Mouse (Mus musculus): ENCODE data around the gene Six2. TPM values are rescaled to one million over a fixed set of nuclear protein-coding genes. Genes with fewer than 3 reads are reported as not detected.

Six2 gene
- polyA plus RNA-seq, 1 experiment from 2014 or later = not detected

DNA sequence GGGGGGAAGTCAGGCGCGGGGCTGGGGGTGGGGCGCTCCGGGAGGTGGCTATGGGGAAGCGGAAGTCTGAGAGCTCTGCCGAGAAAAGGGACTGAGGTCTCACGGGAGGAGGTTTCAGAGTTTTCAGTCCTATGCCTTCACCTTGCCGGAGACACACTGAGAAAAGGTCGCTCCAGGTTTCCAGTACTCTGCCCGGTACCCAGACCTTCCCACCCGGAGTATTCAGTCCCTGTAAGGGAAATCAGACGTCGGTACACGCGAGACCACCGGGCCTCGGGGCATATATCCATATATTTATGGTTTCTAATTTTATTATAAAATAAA is 4.1 kb downstream of the Six2 start:
- Histone ChIP-seq H3K4me3 (ENCODE audit: low read depth, low read length) (no peak overlapping the region), H3K36me3 (replicated peaks; ENCODE audit: insufficient read depth, low read length) (no peaks in the 10 kb centered on the region), H3K9me3 (ENCODE audit: low read length) (no peaks in the 10 kb centered on the region), H3K4me2 (ENCODE audit: low read depth, low read length) (peak overlapping the region; percentile 19; the same call in 1 of the 2 replicates), H3K27me3 (ENCODE audit: insufficient read depth, low read length) (peaks cover 97% of the 10 kb centered on the region), H3K27ac (ENCODE audit: low read depth) (no peak overlapping the region), H3K9ac (replicated peaks) (no peak overlapping the region), H3K4me1 (ENCODE audit: insufficient read depth) (peaks cover 16% of the 10 kb centered on the region; the same call in 1 of the 2 replicates)
- TF ChIP-seq CTCF (IDR thresholded peaks at IDR 0.05; ENCODE audit: low read depth) (no peak), EP300 (IDR thresholded peaks at IDR 0.05; ENCODE audit: low read depth) (no peak)
- WGBS (ENCODE audit: insufficient replicate concordance) = under 1% methylated on average over 17 of the region's 17 CpGs
- DNase-seq = no peak
- no peak for ATAC-seq

DNA sequence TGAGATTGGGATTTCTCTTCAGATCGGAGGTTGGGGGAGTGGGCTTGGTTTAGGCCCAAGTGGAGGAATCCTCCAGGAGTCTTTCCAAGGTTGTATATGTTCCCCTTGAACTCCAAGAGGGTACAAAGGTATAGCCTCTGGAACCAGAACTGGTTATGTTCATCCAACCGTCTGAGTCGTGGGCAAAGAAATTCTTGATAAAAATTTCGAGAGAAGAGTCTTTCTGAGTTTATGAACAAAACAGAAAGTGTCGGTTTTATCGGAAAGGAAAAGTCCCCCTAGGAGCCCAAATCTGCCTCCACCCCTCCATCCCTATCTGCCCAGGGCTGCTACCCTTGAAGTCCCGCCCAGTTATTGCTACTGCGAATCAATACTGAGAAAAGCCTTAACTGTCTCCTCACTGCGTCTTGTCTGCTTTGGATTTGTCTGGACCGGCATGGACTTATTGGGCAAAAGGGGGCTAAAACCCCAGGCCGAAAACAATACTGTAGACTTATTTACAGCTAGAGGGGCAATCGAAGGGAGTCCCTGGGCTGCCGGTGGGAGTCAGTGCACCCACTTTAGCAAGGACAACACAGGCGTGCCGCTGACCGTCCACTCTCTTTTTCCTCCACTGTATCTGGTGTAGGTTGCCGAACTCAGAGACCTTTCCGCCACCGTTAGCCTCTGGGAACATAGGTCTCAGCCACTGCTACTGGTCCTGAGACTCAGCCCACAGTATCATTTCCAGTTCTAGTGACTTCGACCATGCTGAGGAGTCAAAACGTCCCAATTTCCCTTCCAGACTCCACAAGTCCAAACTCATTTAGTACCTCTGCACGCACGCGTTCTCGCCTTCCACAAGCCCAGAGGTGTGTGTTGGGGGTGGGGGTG is 4.7 kb downstream of the Six2 start:
- no peak for DNase-seq
- WGBS (ENCODE audit: insufficient replicate concordance) = 5% methylated on average over 25 of the region's 25 CpGs
- no peak for TF ChIP-seq CTCF (IDR thresholded peaks at IDR 0.05; ENCODE audit: low read depth)
- no peak for TF ChIP-seq EP300 (IDR thresholded peaks at IDR 0.05; ENCODE audit: low read depth)
- H3K4me3 ChIP-seq (ENCODE audit: low read depth, low read length) = no peak overlapping the region
- H3K4me2 ChIP-seq (ENCODE audit: low read depth, low read length) = 0 out of 2 replicates have a peak overlapping the region, but pooled peaks have one; percentile 19
- no peak for ATAC-seq
- peaks cover 10% of the 10 kb centered on the region; the same call in 1 of the 2 replicates for H3K4me1 ChIP-seq (ENCODE audit: insufficient read depth)
- no peaks in the 10 kb centered on the region for H3K9me3 ChIP-seq (ENCODE audit: low read length)
- peaks cover 97% of the 10 kb centered on the region for H3K27me3 ChIP-seq (ENCODE audit: insufficient read depth, low read length)
- H3K9ac ChIP-seq (replicated peaks) = no peak overlapping the region
- no peak overlapping the region for H3K27ac ChIP-seq (ENCODE audit: low read depth)
- no peaks in the 10 kb centered on the region for H3K36me3 ChIP-seq (replicated peaks; ENCODE audit: insufficient read depth, low read length)

DNA sequence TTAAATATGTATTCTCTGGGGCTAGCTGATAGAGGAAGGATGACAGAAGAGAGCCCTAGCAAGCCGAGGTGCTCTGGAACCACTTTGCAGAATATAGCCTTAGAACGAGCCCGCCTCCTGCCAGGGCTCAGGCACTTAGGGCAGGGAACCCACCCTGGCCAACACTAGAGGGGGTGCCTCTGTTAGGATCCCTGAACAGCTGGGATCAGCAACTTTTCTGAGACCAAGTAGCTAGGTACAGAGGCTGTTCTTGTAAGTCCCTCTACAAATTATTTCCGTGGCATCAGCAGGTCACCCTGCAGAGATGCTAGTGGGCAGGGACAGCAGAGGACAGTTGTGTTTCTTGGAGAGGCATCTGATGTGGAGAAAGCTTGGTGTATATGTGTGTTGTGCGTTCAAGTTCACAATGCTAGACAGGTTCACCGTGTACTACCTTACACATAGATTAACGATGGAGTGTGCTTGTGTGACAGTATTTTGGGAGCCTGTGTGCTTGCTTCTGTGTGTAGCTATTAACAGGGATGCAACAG is 5.8 kb downstream of the Six2 start:
- no peak overlapping the region for H3K4me2 ChIP-seq (ENCODE audit: low read depth, low read length)

DNA sequence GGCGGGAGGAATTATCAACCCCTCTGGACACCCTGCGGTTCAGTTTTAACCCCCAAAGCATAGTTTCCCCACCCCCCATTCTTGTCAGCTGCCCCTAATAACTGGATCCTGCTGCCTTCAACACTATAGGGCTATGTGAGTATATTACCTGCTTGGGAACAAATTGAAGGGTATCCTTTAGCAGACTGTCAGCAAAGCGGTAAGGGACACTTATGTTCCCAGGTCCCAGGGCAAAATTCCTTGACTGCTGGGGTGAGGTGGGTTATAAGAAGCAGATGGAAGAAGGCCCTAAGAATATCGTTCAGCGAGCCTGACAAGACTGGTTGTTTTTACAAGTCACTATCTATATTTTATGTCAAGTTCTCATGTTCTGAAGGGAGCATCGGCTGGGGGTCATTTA is 6.3 kb downstream of the Six2 start:
- no peaks in the 10 kb centered on the region for H3K4me1 ChIP-seq (ENCODE audit: insufficient read depth)
- no peaks in the 10 kb centered on the region for H3K9me3 ChIP-seq (ENCODE audit: low read length)
- no peak overlapping the region for H3K4me2 ChIP-seq (ENCODE audit: low read depth, low read length)
- no peaks in the 10 kb centered on the region for H3K36me3 ChIP-seq (replicated peaks; ENCODE audit: insufficient read depth, low read length)
- H3K27ac ChIP-seq (ENCODE audit: low read depth) = no peak overlapping the region
- no peak overlapping the region for H3K9ac ChIP-seq (replicated peaks)
- H3K4me3 ChIP-seq (ENCODE audit: low read depth, low read length) = no peak overlapping the region
- 13% methylated on average over 6 of the region's 6 CpGs for WGBS (ENCODE audit: insufficient replicate concordance)
- peaks cover 91% of the 10 kb centered on the region for H3K27me3 ChIP-seq (ENCODE audit: insufficient read depth, low read length)
- TF ChIP-seq EP300 (IDR thresholded peaks at IDR 0.05; ENCODE audit: low read depth) = no peak
- TF ChIP-seq CTCF (IDR thresholded peaks at IDR 0.05; ENCODE audit: low read depth) = no peak
- ATAC-seq = no peak
- no peak for DNase-seq

More for the DNA sequence above, 5.8 kb downstream of the Six2 start:
- Histone ChIP-seq H3K4me3 (ENCODE audit: low read depth, low read length) (no peak overlapping the region), H3K27ac (ENCODE audit: low read depth) (no peak overlapping the region), H3K9ac (replicated peaks) (no peak overlapping the region), H3K4me1 (ENCODE audit: insufficient read depth) (peaks cover under 1% of the 10 kb centered on the region; the same call in 1 of the 2 replicates), H3K9me3 (ENCODE audit: low read length) (no peaks in the 10 kb centered on the region), H3K36me3 (replicated peaks; ENCODE audit: insufficient read depth, low read length) (no peaks in the 10 kb centered on the region), H3K27me3 (ENCODE audit: insufficient read depth, low read length) (peaks cover 96% of the 10 kb centered on the region)
- TF ChIP-seq CTCF (IDR thresholded peaks at IDR 0.05; ENCODE audit: low read depth) = no peak
- no peak for TF ChIP-seq EP300 (IDR thresholded peaks at IDR 0.05; ENCODE audit: low read depth)
- no peak for ATAC-seq
- no peak for DNase-seq
- WGBS (ENCODE audit: insufficient replicate concordance) = 6% methylated on average over 7 of the region's 7 CpGs

DNA sequence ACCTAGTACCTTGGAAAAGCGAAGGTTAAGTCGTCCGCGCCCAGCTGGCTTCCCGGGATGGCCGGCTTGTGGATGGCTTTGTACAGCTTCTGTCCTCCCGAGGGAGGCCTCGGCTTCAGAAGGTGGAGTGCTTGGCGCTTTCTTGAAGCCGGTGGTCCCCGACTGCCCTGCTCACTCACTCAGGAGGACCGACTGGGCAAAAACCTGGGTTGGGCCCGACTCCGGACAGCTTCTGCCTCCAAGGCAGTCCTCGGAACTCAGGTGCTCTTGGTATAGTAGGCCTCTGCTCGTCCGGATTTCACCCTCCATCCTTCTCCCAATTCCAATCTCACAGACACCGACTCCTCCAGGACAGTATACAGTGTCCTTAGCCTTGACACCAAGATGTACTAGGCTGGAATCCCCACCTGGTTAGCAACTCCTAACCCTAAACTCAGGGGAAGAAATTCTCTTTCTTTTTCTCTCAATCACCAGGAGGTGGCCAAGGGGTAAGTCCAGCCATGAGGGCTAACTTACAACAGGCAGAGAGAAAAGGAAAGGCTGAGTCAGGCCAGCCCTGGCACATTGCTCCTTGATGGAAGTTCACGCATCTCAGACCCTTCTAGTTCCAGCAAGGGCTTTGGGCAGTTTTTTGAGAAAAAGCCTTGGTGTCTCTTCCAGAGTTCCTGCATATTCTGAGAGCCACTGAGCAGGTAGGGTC is 7.1 kb downstream of the Six2 start:
- H3K36me3 ChIP-seq (replicated peaks; ENCODE audit: insufficient read depth, low read length) = no peaks in the 10 kb centered on the region
- 3% methylated on average over 19 of the region's 19 CpGs for WGBS (ENCODE audit: insufficient replicate concordance)
- TF ChIP-seq EP300 (IDR thresholded peaks at IDR 0.05; ENCODE audit: low read depth) (no peak), CTCF (IDR thresholded peaks at IDR 0.05; ENCODE audit: low read depth) (no peak)
- no peak overlapping the region for H3K9ac ChIP-seq (replicated peaks)
- ATAC-seq (no peak), DNase-seq (no peak)
- peaks cover 89% of the 10 kb centered on the region for H3K27me3 ChIP-seq (ENCODE audit: insufficient read depth, low read length)
- H3K27ac ChIP-seq (ENCODE audit: low read depth) = no peak overlapping the region
- no peaks in the 10 kb centered on the region for H3K4me1 ChIP-seq (ENCODE audit: insufficient read depth)
- no peak overlapping the region for H3K4me3 ChIP-seq (ENCODE audit: low read depth, low read length)
- H3K4me2 ChIP-seq (ENCODE audit: low read depth, low read length) = no peak overlapping the region
- H3K9me3 ChIP-seq (ENCODE audit: low read length) = no peaks in the 10 kb centered on the region
